Mouse (Mus musculus) forebrain, embryonic 12.5 days (tissue): ENCODE measurements around the gene Thumpd2. TPM values are rescaled to one million over a fixed set of nuclear protein-coding genes. Genes with fewer than 3 reads are reported as not detected.

Source experiments
- ATAC-seq: fragments of 200-750 bp; cut with Nextera tagmentation; 2 replicates; pipeline ENCODE4 v1.8.0; 2017; ENCODE audit warnings: moderate TSS enrichment; ENCODE audit not compliant: low FRiP score
- H3K27ac ChIP-seq: fragments of 300-500 bp; sonication (generic); 2 replicates; pipeline ENCODE4 v1.5.1; 2016; ENCODE audit warnings: mild to moderate bottlenecking
- H3K27me3 ChIP-seq: fragments of 300-500 bp; sonication (generic); 2 replicates; pipeline ENCODE4 v1.6.1; 2016; ENCODE audit warnings: mild to moderate bottlenecking
- H3K36me3 ChIP-seq: fragments of 300-500 bp; sonication (generic); replicated peaks from 2 replicates; pipeline ENCODE4 v1.6.1; 2016; ENCODE audit warnings: mild to moderate bottlenecking
- H3K4me1 ChIP-seq: fragments of 300-500 bp; sonication (generic); 2 replicates; pipeline ENCODE4 v1.6.1; 2016
- H3K4me2 ChIP-seq: fragments of 300-500 bp; sonication (generic); 2 replicates; pipeline ENCODE4 v1.6.1; 2016; ENCODE audit warnings: mild to moderate bottlenecking, moderate library complexity
- H3K4me3 ChIP-seq: fragments of 300-500 bp; sonication (generic); replicated peaks from 2 replicates; pipeline ENCODE4 v1.5.1; 2016; ENCODE audit warnings: mild to moderate bottlenecking
- H3K9ac ChIP-seq: fragments of 300-500 bp; sonication (generic); 2 replicates; pipeline ENCODE4 v1.6.1; 2016; ENCODE audit warnings: mild to moderate bottlenecking
- H3K9me3 ChIP-seq: fragments of 300-500 bp; sonication (generic); 2 replicates; pipeline ENCODE4 v1.6.1; 2016
- WGBS: fragments of 180-500 bp; shearing (Covaris S2); methylation state at CpG from one replicate; pipeline ENCODE4 v1.1.7; 2016; 5-methylcytosine and 5-hydroxymethylcytosine counted together
- polyA plus RNA-seq: library from polyadenylated mRNA; unstranded; fragments of >200 nt; fragmentation: Nextera tagmentation; extraction: Ambion mirVana; gene quantifications from 2 replicates; pipeline ENCODE4 v1.2.1, GENCODE M21; 2016

The Thumpd2 gene
- polyA plus RNA-seq, 1 experiment from 2014 or later, result 15.0 TPM

- ATAC-seq, result no peak
- 97% methylated on average over 6 of the region's 6 CpGs for WGBS
These were observed 37.6 kb downstream of the Thumpd2 start for GRCm38 (mm10) chr17:81027331-81027730.

GRCm38 (mm10) chr17:81017132-81017531 is 47.8 kb downstream of the Thumpd2 start:
- no peak overlapping the region for H3K4me3 ChIP-seq
- H3K36me3 ChIP-seq, result no peaks in the 10 kb centered on the region
- no peak overlapping the region for H3K27ac ChIP-seq
- no peaks in the 10 kb centered on the region for H3K4me1 ChIP-seq
- H3K27me3 ChIP-seq, result no peaks in the 10 kb centered on the region
- H3K9ac ChIP-seq, result no peak overlapping the region
- WGBS, result 43% methylated on average over 1 of the region's 1 CpGs
- ATAC-seq, result peak; percentile 39; the same call in 1 of the 2 replicates
- H3K9me3 ChIP-seq, result no peaks in the 10 kb centered on the region
- no peak overlapping the region for H3K4me2 ChIP-seq

More at GRCm38 (mm10) chr17:81027331-81027730, 37.6 kb downstream of the Thumpd2 start:
- Histone ChIP-seq H3K27me3 (no peaks in the 10 kb centered on the region), H3K4me1 (no peaks in the 10 kb centered on the region), H3K4me3 (no peak overlapping the region), H3K9ac (no peak overlapping the region), H3K9me3 (no peaks in the 10 kb centered on the region), H3K4me2 (no peak overlapping the region), H3K36me3 (peaks cover 34% of the 10 kb centered on the region), H3K27ac (no peak overlapping the region)

- Histone ChIP-seq H3K27ac (no peak overlapping the region), H3K9me3 (no peaks in the 10 kb centered on the region), H3K4me1 (peaks cover 10% of the 10 kb centered on the region), H3K4me3 (no peak overlapping the region), H3K9ac (no peak overlapping the region), H3K4me2 (no peak overlapping the region), H3K36me3 (no peaks in the 10 kb centered on the region), H3K27me3 (no peaks in the 10 kb centered on the region)
- ATAC-seq, result peak; percentile 73
- WGBS, result 53% methylated on average over 4 of the region's 4 CpGs
These were observed 49.0 kb downstream of the Thumpd2 start for GRCm38 (mm10) chr17:81015814-81016447.

GRCm38 (mm10) chr17:81010844-81011685 is 53.8 kb downstream of the Thumpd2 start:
- Histone ChIP-seq H3K4me2 (no peak overlapping the region), H3K36me3 (no peaks in the 10 kb centered on the region), H3K9ac (no peak overlapping the region), H3K27me3 (no peaks in the 10 kb centered on the region), H3K9me3 (no peaks in the 10 kb centered on the region), H3K4me1 (peaks cover 15% of the 10 kb centered on the region), H3K4me3 (no peak overlapping the region), H3K27ac (no peak overlapping the region)
- WGBS, result 83% methylated on average over 18 of the region's 18 CpGs
- no peak for ATAC-seq

- 74% methylated on average over 3 of the region's 3 CpGs for WGBS
- Histone ChIP-seq H3K4me3 (no peak overlapping the region), H3K9me3 (no peaks in the 10 kb centered on the region), H3K27ac (no peak overlapping the region), H3K4me2 (no peak overlapping the region), H3K9ac (no peak overlapping the region), H3K4me1 (peaks cover 21% of the 10 kb centered on the region), H3K36me3 (no peaks in the 10 kb centered on the region), H3K27me3 (no peaks in the 10 kb centered on the region)
- ATAC-seq, result 0 out of 2 replicates have a peak, but pooled peaks have one; percentile 19
These were observed 54.7 kb downstream of the Thumpd2 start for GRCm38 (mm10) chr17:81010199-81010598.

- Histone ChIP-seq H3K9ac (no peak overlapping the region), H3K27me3 (no peaks in the 10 kb centered on the region), H3K9me3 (no peaks in the 10 kb centered on the region), H3K27ac (no peak overlapping the region), H3K4me3 (no peak overlapping the region), H3K4me2 (no peak overlapping the region), H3K4me1 (peaks cover 25% of the 10 kb centered on the region), H3K36me3 (no peaks in the 10 kb centered on the region)
- 92% methylated on average over 10 of the region's 10 CpGs for WGBS
- no peak for ATAC-seq
These were observed 55.8 kb downstream of the Thumpd2 start for GRCm38 (mm10) chr17:81009112-81009511.

- Histone ChIP-seq H3K4me1 (peaks cover 12% of the 10 kb centered on the region; the same call in 1 of the 2 replicates), H3K4me3 (no peak overlapping the region), H3K27ac (no peak overlapping the region), H3K36me3 (no peaks in the 10 kb centered on the region), H3K9ac (no peak overlapping the region), H3K27me3 (no peaks in the 10 kb centered on the region), H3K4me2 (no peak overlapping the region), H3K9me3 (no peaks in the 10 kb centered on the region)
- 51% methylated on average over 8 of the region's 8 CpGs for WGBS
- no peak for ATAC-seq
These were observed 59.6 kb downstream of the Thumpd2 start for GRCm38 (mm10) chr17:81005292-81005691.

- Histone ChIP-seq H3K4me3 (no peak overlapping the region), H3K4me1 (peaks cover 10% of the 10 kb centered on the region; the same call in 1 of the 2 replicates), H3K36me3 (no peaks in the 10 kb centered on the region), H3K4me2 (no peak overlapping the region), H3K27ac (no peak overlapping the region), H3K9me3 (no peaks in the 10 kb centered on the region), H3K27me3 (no peaks in the 10 kb centered on the region), H3K9ac (no peak overlapping the region)
- WGBS, result 79% methylated on average over 11 of the region's 11 CpGs
- ATAC-seq, result no peak
These were observed 60.4 kb downstream of the Thumpd2 start for GRCm38 (mm10) chr17:81004454-81004853.

GRCm38 (mm10) chr17:81002130-81002529 is 62.8 kb downstream of the Thumpd2 start:
- peaks cover 10% of the 10 kb centered on the region for H3K4me1 ChIP-seq
- WGBS, result 87% methylated on average over 5 of the region's 5 CpGs
- ATAC-seq, result no peak
- H3K4me3 ChIP-seq, result no peak overlapping the region
- no peak overlapping the region for H3K9ac ChIP-seq
- no peak overlapping the region for H3K27ac ChIP-seq
- no peaks in the 10 kb centered on the region for H3K36me3 ChIP-seq
- H3K9me3 ChIP-seq, result no peaks in the 10 kb centered on the region
- no peaks in the 10 kb centered on the region for H3K27me3 ChIP-seq
- H3K4me2 ChIP-seq, result no peak overlapping the region

GRCm38 (mm10) chr17:81001647-81002046 is 63.2 kb downstream of the Thumpd2 start:
- 72% methylated on average over 4 of the region's 4 CpGs for WGBS
- H3K27me3 ChIP-seq, result no peaks in the 10 kb centered on the region
- 0 out of 2 replicates have a peak, but pooled peaks cover under 1% of the 10 kb centered on the region for H3K36me3 ChIP-seq
- no peak overlapping the region for H3K9ac ChIP-seq
- no peaks in the 10 kb centered on the region for H3K9me3 ChIP-seq
- H3K4me3 ChIP-seq, result no peak overlapping the region
- no peak overlapping the region for H3K27ac ChIP-seq
- H3K4me2 ChIP-seq, result no peak overlapping the region
- H3K4me1 ChIP-seq, result peaks cover 10% of the 10 kb centered on the region
- ATAC-seq, result no peak

- WGBS, result 80% methylated on average over 12 of the region's 12 CpGs
- H3K27me3 ChIP-seq, result no peaks in the 10 kb centered on the region
- no peak overlapping the region for H3K9ac ChIP-seq
- ATAC-seq, result no peak
- no peak overlapping the region for H3K27ac ChIP-seq
- peaks cover 6% of the 10 kb centered on the region; the same call in 1 of the 2 replicates for H3K36me3 ChIP-seq
- H3K4me1 ChIP-seq, result peaks cover 10% of the 10 kb centered on the region
- H3K4me3 ChIP-seq, result no peak overlapping the region
- H3K4me2 ChIP-seq, result no peak overlapping the region
- H3K9me3 ChIP-seq, result 0 out of 2 replicates have a peak, but pooled peaks cover 2% of the 10 kb centered on the region
These were observed 63.9 kb downstream of the Thumpd2 start for GRCm38 (mm10) chr17:81001010-81001409.

- no peak overlapping the region for H3K27ac ChIP-seq
- no peaks in the 10 kb centered on the region; the same call in 1 of the 2 replicates for H3K4me1 ChIP-seq
- no peaks in the 10 kb centered on the region for H3K27me3 ChIP-seq
- 54% methylated on average over 6 of the region's 6 CpGs for WGBS
- no peak overlapping the region for H3K4me3 ChIP-seq
- H3K9me3 ChIP-seq, result 0 out of 2 replicates have a peak, but pooled peaks cover 2% of the 10 kb centered on the region
- H3K9ac ChIP-seq, result no peak overlapping the region
- no peak overlapping the region for H3K4me2 ChIP-seq
- peaks cover 6% of the 10 kb centered on the region; the same call in 1 of the 2 replicates for H3K36me3 ChIP-seq
- ATAC-seq, result no peak
These were observed 65.9 kb downstream of the Thumpd2 start for GRCm38 (mm10) chr17:80998958-80999357.
